Mouse (Mus musculus): Measurements from ENCODE around the gene Cand2. TPM values are rescaled to one million over a fixed set of nuclear protein-coding genes. Genes with fewer than 3 reads are reported as not detected.

The Cand2 gene
- total and polyA plus RNA-seq, 3 experiments = 59.0 to 77.2 (median 69.3) TPM

DNA sequence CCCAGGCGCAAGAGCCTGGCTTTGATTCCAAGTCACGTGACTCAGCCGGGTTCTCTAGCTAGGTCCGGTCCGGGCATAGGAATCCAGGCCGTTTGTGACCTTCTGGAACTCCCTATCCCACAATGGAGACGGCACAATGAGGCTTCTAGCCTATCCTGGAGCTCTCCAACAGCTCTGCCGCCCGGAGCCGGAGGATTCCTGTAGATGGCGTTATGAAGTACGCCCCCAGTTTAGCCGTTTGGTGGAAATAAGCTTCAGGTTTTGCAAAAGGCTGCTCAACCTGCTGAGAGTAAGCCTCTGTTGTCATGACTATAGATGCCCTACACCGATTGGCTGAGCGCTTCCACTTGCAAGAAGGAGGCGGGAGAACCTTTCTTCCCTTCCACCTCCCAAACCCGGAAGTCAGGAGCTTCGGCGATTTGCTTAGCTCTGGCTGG lies 63.8 kb downstream of the Cand2 start, which contains the start of gene Efcab12:
Gene Efcab12 (minus strand): TSS at position 252 of the 437 bp plus-strand sequence.
- H3K36me3 ChIP-seq (ENCODE audit: control insufficient read depth, insufficient read depth, low read length) = no peaks in the 10 kb centered on the region
- H3K9ac ChIP-seq (ENCODE audit: low read depth, low read length) = peak within 1 kb of the TSS; percentile 36
- peak within 1 kb of the TSS; percentile 51 for H3K4me3 ChIP-seq
- no peaks in the 10 kb centered on the region; the same call in 1 of the 2 replicates for H3K4me1 ChIP-seq (ENCODE audit: control insufficient read depth, insufficient read depth, low read length)
- DNase-seq = peak; percentile 55 to 72
- TF ChIP-seq POLR2A (IDR thresholded peaks at IDR 0.05; ENCODE audit: insufficient read depth, low read depth, low read length) (0 out of 2 replicates have a peak, but pooled peaks have one; percentile 42), EP300 (IDR thresholded peaks at IDR 0.05; ENCODE audit: insufficient read depth, low read depth, low read length) (0 out of 2 replicates have a peak, but pooled peaks have one; percentile 21), CTCF (IDR thresholded peaks at IDR 0.05) (0 out of 2 replicates have a peak, but pooled peaks have one; percentile 5)
- 3% methylated on average over 19 of the region's 19 CpGs for WGBS
- H3K79me2 ChIP-seq (replicated peaks; ENCODE audit: control insufficient read depth, insufficient read depth, low read length) = no peaks in the 10 kb centered on the region
- no peaks in the 10 kb centered on the region for H3K27me3 ChIP-seq (ENCODE audit: control insufficient read depth, insufficient read depth, low read length)
- H3K27ac ChIP-seq = no peak within 1 kb of the TSS
- intact Hi-C loops (cut with DNase I) = no loop called here

DNA sequence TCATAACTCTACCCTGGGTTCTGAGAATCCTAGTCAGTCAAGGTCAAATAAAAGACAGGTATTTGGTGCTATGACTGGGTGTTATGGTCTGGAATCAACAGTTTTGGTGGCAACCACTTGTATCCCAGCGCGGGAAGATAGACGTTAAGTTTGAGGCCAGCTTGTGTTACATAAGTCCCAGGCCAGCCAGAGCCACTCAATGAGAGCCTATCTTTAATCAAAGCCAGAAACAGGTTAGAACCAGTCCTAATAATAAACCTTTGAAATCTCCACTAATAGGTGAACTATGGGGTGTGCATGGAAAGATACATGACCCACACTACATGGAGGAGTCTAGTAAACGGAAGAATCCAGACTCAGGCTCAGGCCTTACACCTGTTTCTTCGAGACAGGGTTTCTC lies 64.4 kb downstream of the Cand2 start:
- peak overlapping the region; percentile 51 for H3K4me3 ChIP-seq
- H3K36me3 ChIP-seq (ENCODE audit: control insufficient read depth, insufficient read depth, low read length) = no peaks in the 10 kb centered on the region
- H3K27ac ChIP-seq = no peak overlapping the region
- H3K27me3 ChIP-seq (ENCODE audit: control insufficient read depth, insufficient read depth, low read length) = no peaks in the 10 kb centered on the region
- TF ChIP-seq EP300 (IDR thresholded peaks at IDR 0.05; ENCODE audit: insufficient read depth, low read depth, low read length) (no peak), POLR2A (IDR thresholded peaks at IDR 0.05; ENCODE audit: insufficient read depth, low read depth, low read length) (no peak), CTCF (IDR thresholded peaks at IDR 0.05) (no peak)
- DNase-seq = no peak
- intact Hi-C loops (cut with DNase I) = no loop called here
- H3K9ac ChIP-seq (ENCODE audit: low read depth, low read length) = no peak overlapping the region
- H3K79me2 ChIP-seq (replicated peaks; ENCODE audit: control insufficient read depth, insufficient read depth, low read length) = no peaks in the 10 kb centered on the region
- no peaks in the 10 kb centered on the region; the same call in 1 of the 2 replicates for H3K4me1 ChIP-seq (ENCODE audit: control insufficient read depth, insufficient read depth, low read length)
- 62% methylated on average over 5 of the region's 5 CpGs for WGBS

DNA sequence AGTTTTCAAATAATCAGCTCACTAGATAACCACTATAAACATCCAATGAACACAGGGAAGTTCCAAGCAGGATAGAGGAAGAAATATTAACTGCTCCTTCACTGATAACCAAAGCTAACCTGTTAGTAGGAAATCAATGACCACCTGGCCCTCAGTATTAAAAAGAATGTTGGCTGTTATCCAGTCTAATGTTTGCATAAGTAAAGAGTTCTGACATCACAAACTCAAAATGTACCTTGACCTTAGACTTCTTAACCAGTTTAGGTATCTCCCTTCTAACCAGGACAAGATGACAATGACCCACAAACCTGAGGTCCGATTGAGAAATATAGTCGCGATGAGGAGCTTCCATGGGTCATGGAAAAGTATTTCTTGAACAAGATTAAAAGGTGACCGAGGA lies 70.7 kb downstream of the Cand2 start:
- 91% methylated on average over 4 of the region's 4 CpGs for whole genome bisulfite sequencing
- TF ChIP-seq CTCF (IDR thresholded peaks at IDR 0.05) (no peak), EP300 (IDR thresholded peaks at IDR 0.05; ENCODE audit: insufficient read depth, low read depth, low read length) (no peak), POLR2A (IDR thresholded peaks at IDR 0.05; ENCODE audit: insufficient read depth, low read depth, low read length) (no peak)
- Histone ChIP-seq H3K4me1 (ENCODE audit: control insufficient read depth, insufficient read depth, low read length) (peaks cover 1% of the 10 kb centered on the region; the same call in 1 of the 2 replicates), H3K36me3 (ENCODE audit: control insufficient read depth, insufficient read depth, low read length) (no peaks in the 10 kb centered on the region; the same call in 1 of the 2 replicates), H3K4me3 (no peak overlapping the region), H3K27ac (no peak overlapping the region), H3K27me3 (ENCODE audit: control insufficient read depth, insufficient read depth, low read length) (no peaks in the 10 kb centered on the region), H3K9ac (ENCODE audit: low read depth, low read length) (no peak overlapping the region), H3K79me2 (replicated peaks; ENCODE audit: control insufficient read depth, insufficient read depth, low read length) (no peaks in the 10 kb centered on the region)
- no peak for DNase-seq
- intact Hi-C loops (cut with DNase I) = loop anchor here (5.0 kb wide), 1 partner anchor 282 kb away; no protein-coding TSS in a partner anchor

DNA sequence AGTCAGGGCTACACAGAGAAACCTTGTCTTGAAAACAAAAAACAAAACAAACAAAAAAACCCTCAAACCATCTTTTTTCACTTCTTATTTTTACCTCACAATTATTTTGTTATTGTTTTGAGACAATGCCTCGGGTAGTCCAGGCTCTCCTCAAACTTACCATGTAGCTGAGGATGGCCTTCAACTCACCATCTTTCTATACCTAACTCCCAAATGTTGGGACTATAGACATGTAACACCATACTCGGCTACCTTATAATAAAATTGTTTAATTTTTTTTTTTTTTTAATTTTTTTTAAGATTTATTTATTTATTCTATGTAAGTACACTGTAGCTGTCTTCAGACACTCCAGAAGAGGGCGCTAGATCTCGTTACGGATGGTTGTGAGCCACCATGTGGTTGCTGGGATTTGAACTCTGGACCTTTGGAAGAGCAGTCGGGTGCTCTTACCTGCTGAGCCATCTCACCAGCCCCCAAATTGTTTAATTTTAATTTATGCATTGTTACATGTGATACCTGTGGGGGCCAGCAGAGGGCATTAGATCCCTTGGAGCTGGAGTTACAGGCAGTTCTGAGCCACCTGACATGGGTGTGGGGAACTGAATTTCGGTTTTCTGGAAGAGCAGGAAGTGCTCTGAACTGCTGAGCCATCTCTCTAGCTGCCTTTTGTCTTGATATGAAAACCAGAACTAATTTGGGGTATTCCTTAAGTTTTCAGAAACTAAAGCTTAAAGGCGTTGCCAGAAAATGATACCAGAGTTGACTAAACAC lies 72.5 kb downstream of the Cand2 start:
- Histone ChIP-seq H3K79me2 (replicated peaks; ENCODE audit: control insufficient read depth, insufficient read depth, low read length) (no peaks in the 10 kb centered on the region), H3K4me1 (ENCODE audit: control insufficient read depth, insufficient read depth, low read length) (peaks cover 1% of the 10 kb centered on the region; the same call in 1 of the 2 replicates), H3K9ac (ENCODE audit: low read depth, low read length) (no peak overlapping the region), H3K36me3 (ENCODE audit: control insufficient read depth, insufficient read depth, low read length) (no peaks in the 10 kb centered on the region; the same call in 1 of the 2 replicates), H3K27ac (peak overlapping the region; percentile 40), H3K4me3 (no peak overlapping the region), H3K27me3 (ENCODE audit: control insufficient read depth, insufficient read depth, low read length) (no peaks in the 10 kb centered on the region)
- 26% methylated on average over 8 of the region's 8 CpGs for WGBS
- peak; percentile 50 to 68 for DNase-seq
- TF ChIP-seq EP300 (IDR thresholded peaks at IDR 0.05; ENCODE audit: insufficient read depth, low read depth, low read length) (no peak), POLR2A (IDR thresholded peaks at IDR 0.05; ENCODE audit: insufficient read depth, low read depth, low read length) (no peak), CTCF (IDR thresholded peaks at IDR 0.05) (peak; percentile 85)
- intact Hi-C loops (cut with DNase I) = loop anchor here (2.0 to 5.0 kb wide), 2 partner anchors 160 to 280 kb away; no protein-coding TSS in a partner anchor

DNA sequence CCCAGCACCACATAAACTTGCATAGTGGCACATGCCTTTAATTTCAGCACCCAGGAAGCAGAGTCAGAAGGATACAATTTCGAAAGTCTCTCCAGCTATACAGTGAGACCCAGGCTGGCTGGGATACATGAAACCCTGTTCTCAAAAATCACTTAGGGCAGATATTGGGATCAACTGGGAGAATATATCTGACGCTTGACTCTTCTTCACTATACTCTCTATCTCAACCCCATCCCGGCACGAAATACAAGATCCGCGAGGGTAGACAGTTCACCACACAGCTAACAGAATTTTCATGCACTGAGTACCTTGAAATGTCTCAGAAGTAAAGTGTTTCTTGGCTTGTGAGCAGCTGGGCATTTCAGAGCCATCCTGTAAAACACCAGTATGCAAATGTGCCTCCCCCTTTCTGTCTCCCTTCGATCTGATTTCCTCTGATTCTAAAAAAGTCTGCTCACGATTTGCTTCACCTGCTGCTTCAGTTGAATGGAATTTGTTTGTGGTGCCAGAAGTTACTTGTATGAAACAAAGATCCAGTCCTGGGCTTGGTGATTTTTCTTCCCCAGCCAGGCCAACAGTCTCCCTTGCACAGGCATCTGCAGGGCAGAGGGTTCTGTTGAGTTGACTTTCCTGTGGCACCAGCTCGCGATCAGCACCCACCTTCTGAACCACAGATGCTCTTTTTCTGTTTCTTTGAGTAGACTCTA lies 74.4 kb downstream of the Cand2 start:
- Histone ChIP-seq H3K27me3 (ENCODE audit: control insufficient read depth, insufficient read depth, low read length) (no peaks in the 10 kb centered on the region), H3K4me3 (no peak overlapping the region), H3K4me1 (ENCODE audit: control insufficient read depth, insufficient read depth, low read length) (peaks cover 1% of the 10 kb centered on the region; the same call in 1 of the 2 replicates), H3K27ac (no peak overlapping the region), H3K36me3 (ENCODE audit: control insufficient read depth, insufficient read depth, low read length) (no peaks in the 10 kb centered on the region; the same call in 1 of the 2 replicates), H3K9ac (ENCODE audit: low read depth, low read length) (no peak overlapping the region), H3K79me2 (replicated peaks; ENCODE audit: control insufficient read depth, insufficient read depth, low read length) (no peaks in the 10 kb centered on the region)
- TF ChIP-seq POLR2A (IDR thresholded peaks at IDR 0.05; ENCODE audit: insufficient read depth, low read depth, low read length) = no peak
- TF ChIP-seq EP300 (IDR thresholded peaks at IDR 0.05; ENCODE audit: insufficient read depth, low read depth, low read length) = no peak
- TF ChIP-seq CTCF (IDR thresholded peaks at IDR 0.05) = no peak
- no peak for DNase-seq
- 83% methylated on average over 10 of the region's 10 CpGs for WGBS
- intact Hi-C loops (cut with DNase I) = loop anchor here (5.0 kb wide), 1 partner anchor 279 kb away; no protein-coding TSS in a partner anchor
